Mouse (Mus musculus) C2C12 (cell line): ENCODE data around the gene Tmem247.
A peak's percentile ranks its signal among the peaks of the same experiment; 100 is the strongest.

Experiments used
- CEBPB ChIP-seq: IDR thresholded peaks from one replicate; pipeline ENCODE4 v1.6.1; 2011; ENCODE audit warnings: low read depth, mild to moderate bottlenecking, control low read depth, moderate library complexity
- CTCF ChIP-seq: IDR thresholded peaks from one replicate; pipeline ENCODE4 v1.5.1; 2011; ENCODE audit not compliant: control insufficient read depth, insufficient read depth, insufficient read length
- FOSL1 ChIP-seq: IDR thresholded peaks from one replicate; pipeline ENCODE4 v1.8.0; 2011; ENCODE audit warnings: mild to moderate bottlenecking, low read length; ENCODE audit not compliant: poor library complexity, insufficient read depth, severe bottlenecking
- MAX ChIP-seq: IDR thresholded peaks from one replicate; pipeline ENCODE4 v1.6.1; 2011; ENCODE audit warnings: mild to moderate bottlenecking, control low read depth
- MYOD1 ChIP-seq: IDR thresholded peaks from one replicate; pipeline ENCODE4 v1.6.1; 2011; ENCODE audit warnings: low read depth; ENCODE audit not compliant: control insufficient read depth, insufficient read length
- MYOG ChIP-seq: IDR thresholded peaks from one replicate; pipeline ENCODE4 v1.6.1; 2011; ENCODE audit not compliant: control insufficient read depth, insufficient read length; ENCODE audit errors: extremely low read depth
- USF1 ChIP-seq: IDR thresholded peaks from one replicate; pipeline ENCODE4 v1.6.1; 2011; ENCODE audit warnings: low read depth, mild to moderate bottlenecking, control low read depth, moderate library complexity

DNA sequence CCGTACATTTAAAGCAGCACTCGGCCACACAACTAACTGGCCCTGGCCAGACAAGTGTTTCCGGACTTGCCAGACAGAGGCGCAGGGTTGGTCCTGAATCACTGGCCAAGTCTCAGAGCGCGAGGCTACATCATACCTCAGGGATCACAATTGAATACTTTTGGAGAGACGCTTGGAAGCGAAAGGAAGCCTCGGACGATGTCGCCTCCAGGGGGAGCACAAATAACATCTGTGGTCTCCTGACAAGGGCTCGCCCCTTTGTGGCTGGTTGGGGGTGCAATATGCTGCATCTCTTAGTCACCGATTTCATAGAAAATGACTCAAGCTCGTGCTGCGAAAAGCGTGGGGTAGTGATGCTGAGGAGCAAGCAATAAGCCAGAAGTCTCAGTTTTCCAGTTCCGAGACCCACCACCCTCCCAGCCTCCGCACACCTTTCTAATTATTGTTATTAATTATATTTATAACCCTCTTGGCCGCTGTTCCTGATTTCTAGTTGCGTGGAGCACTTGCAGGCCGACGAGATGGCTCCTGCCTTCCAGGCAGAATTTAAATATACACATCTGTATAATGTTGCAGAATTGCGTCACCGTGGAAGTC, 45.2 kb downstream of the Tmem247 start:
- TF ChIP-seq CTCF (peak; percentile 69), CEBPB (peak; percentile 57), MYOG (no peak), MAX (peak; percentile 72), FOSL1 (no peak), USF1 (peak; percentile 6), MYOD1 (peak; percentile 7)
